Mouse (Mus musculus) limb, embryonic 14.5 days (tissue): ENCODE results near the gene Poglut1. TPM values are rescaled to one million over a fixed set of nuclear protein-coding genes. Genes with fewer than 3 reads are reported as not detected.

Experiments
- ATAC-seq: fragments of 200-750 bp; cut with Nextera tagmentation; 2 replicates; pipeline ENCODE4 v1.8.0; 2017; ENCODE audit warnings: low read depth, moderate number of reproducible peaks, moderate TSS enrichment; ENCODE audit not compliant: low FRiP score
- DNase-seq: peaks from one replicate; pipeline ENCODE4 v3.0.0-alpha.2; 2015; ENCODE audit warnings: low spot score
- H3K27ac ChIP-seq: fragments of 300-500 bp; sonication (generic); replicated peaks from 2 replicates; pipeline ENCODE4 v1.5.1; 2014; ENCODE audit warnings: low read depth, mild to moderate bottlenecking, low read length, moderate library complexity, mixed read lengths
- H3K27me3 ChIP-seq: fragments of 300-500 bp; sonication (generic); 2 replicates; pipeline ENCODE4 v1.6.1; 2014; ENCODE audit warnings: low read length, mixed read lengths; ENCODE audit not compliant: control insufficient read depth, insufficient read depth
- H3K36me3 ChIP-seq: fragments of 300-500 bp; sonication (generic); 2 replicates; pipeline ENCODE4 v1.6.1; 2014; ENCODE audit warnings: mild to moderate bottlenecking, low read length, moderate library complexity, mixed read lengths; ENCODE audit not compliant: control insufficient read depth, insufficient read depth
- H3K4me1 ChIP-seq: fragments of 300-500 bp; sonication (generic); 2 replicates; pipeline ENCODE4 v1.6.1; 2014; ENCODE audit warnings: antibody characterized with exemption, low read length, mixed read lengths; ENCODE audit not compliant: control insufficient read depth, insufficient read depth
- H3K4me2 ChIP-seq: fragments of 300-500 bp; sonication (generic); replicated peaks from 2 replicates; pipeline ENCODE4 v1.6.1; 2014; ENCODE audit warnings: low read depth, mild to moderate bottlenecking, low read length, moderate library complexity; ENCODE audit not compliant: severe bottlenecking
- H3K4me3 ChIP-seq: fragments of 300-500 bp; sonication (generic); replicated peaks from 2 replicates; pipeline ENCODE4 v1.5.1; 2014; ENCODE audit warnings: low read length
- H3K9ac ChIP-seq: fragments of 300-500 bp; sonication (generic); 2 replicates; pipeline ENCODE4 v1.6.1; 2014; ENCODE audit warnings: mild to moderate bottlenecking, low read depth, low read length, moderate library complexity; ENCODE audit not compliant: severe bottlenecking
- H3K9me3 ChIP-seq: fragments of 300-500 bp; sonication (generic); 2 replicates; pipeline ENCODE4 v1.6.1; 2016; ENCODE audit warnings: low read length; ENCODE audit not compliant: control insufficient read depth
- POLR2A ChIP-seq: fragments of 200-500 bp; IDR thresholded peaks from 2 replicates; pipeline ENCODE4 v1.8.0; 2012; ENCODE audit warnings: inconsistent platforms, mild to moderate bottlenecking, moderate library complexity, borderline replicate concordance; ENCODE audit not compliant: insufficient read depth, insufficient read length; ENCODE audit errors: extremely low read depth
- WGBS: fragments of 180-500 bp; shearing (Covaris S2); extraction: QIAGEN DNeasy Blood & Tissue Kit; methylation state at CpG from one replicate; pipeline ENCODE4 v1.1.7; 2014; 5-methylcytosine and 5-hydroxymethylcytosine counted together
- polyA plus RNA-seq, 2 experiments: library from polyadenylated mRNA; depleted of rRNA in 1 of 2; stranded (reverse) in 1 of 2; unstranded in 1 of 2; fragments of >200 nt; fragmentation: Nextera tagmentation in 1 of 2; extraction: Ambion mirVana in 1 of 2; gene quantifications; 2 replicates each; pipeline versions ENCODE4 v1.2.1 to v1.2.3; 2012 to 2014

The Poglut1 gene
- polyA plus RNA-seq, 2 experiments = 59.0 to 59.3 TPM

DNA sequence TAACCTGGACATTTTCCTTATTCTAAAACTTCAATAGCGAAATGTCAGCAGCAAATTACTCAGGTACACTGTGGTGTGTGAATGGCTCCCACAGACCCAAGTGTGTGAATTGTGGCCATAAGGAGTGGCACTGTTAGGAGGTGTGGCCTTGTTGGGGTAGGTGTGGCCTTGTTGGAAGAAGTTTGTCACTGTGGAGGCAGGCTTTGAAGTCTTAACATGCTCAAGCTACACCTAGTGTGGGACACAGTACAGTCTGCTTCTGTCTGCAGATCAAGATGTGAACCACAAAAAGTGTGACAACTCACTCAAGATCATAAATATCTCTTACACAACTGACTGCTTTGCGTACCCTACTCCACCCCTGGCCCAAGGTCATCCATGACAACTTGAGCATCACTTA, 39.2 kb downstream of the Poglut1 start:
- Histone ChIP-seq H3K4me2 (no peak overlapping the region), H3K9me3 (no peaks in the 10 kb centered on the region), H3K36me3 (peaks cover 41% of the 10 kb centered on the region)

GRCm38 (mm10) chr16:38506041-38506634, 43.9 kb downstream of the Poglut1 start:
- H3K36me3 ChIP-seq = peaks cover 44% of the 10 kb centered on the region
- no peaks in the 10 kb centered on the region for H3K9me3 ChIP-seq
- no peaks in the 10 kb centered on the region for H3K4me1 ChIP-seq
- peak; percentile 88 for ATAC-seq
- no peak overlapping the region for H3K4me3 ChIP-seq
- H3K9ac ChIP-seq = no peak overlapping the region
- no peak overlapping the region for H3K4me2 ChIP-seq
- DNase-seq = peak; percentile 81
- H3K27ac ChIP-seq = no peak overlapping the region
- no peak for TF ChIP-seq POLR2A
- 78% methylated on average over 4 of the region's 4 CpGs for WGBS
- H3K27me3 ChIP-seq = no peaks in the 10 kb centered on the region

More for the DNA sequence above, 39.2 kb downstream of the Poglut1 start:
- no peaks in the 10 kb centered on the region for H3K27me3 ChIP-seq
- no peak overlapping the region for H3K27ac ChIP-seq
- H3K9ac ChIP-seq = no peak overlapping the region
- ATAC-seq (no peak), DNase-seq (no peak)
- 93% methylated on average over 2 of the region's 2 CpGs for WGBS
- TF ChIP-seq POLR2A = no peak
- H3K4me3 ChIP-seq = no peak overlapping the region
- no peaks in the 10 kb centered on the region for H3K4me1 ChIP-seq

DNA sequence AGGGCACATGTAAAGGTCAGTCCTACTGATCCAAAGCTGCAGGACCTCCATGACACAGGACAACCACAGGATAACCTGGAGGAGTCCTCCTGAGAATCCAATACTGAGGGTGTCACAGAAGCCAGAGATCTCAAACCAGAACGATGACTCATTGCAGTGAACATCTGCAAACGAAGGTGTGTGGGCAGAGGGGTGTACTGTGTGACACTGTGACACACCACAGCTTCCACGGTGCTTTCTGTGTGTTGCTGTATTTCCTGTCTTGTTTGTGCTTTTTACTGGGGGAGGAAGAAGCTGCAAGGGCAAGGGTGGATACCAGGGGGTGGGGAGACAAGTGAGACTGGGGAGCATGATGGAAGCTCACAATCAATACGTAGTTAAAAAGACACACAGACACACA, 46.5 kb downstream of the Poglut1 start:
- peaks cover 47% of the 10 kb centered on the region for H3K36me3 ChIP-seq
- H3K9me3 ChIP-seq = no peaks in the 10 kb centered on the region
- no peak overlapping the region for H3K27ac ChIP-seq
- H3K4me3 ChIP-seq = no peak overlapping the region
- H3K4me2 ChIP-seq = no peak overlapping the region
- H3K27me3 ChIP-seq = no peaks in the 10 kb centered on the region
- WGBS = 94% methylated on average over 4 of the region's 4 CpGs
- no peaks in the 10 kb centered on the region for H3K4me1 ChIP-seq
- no peak overlapping the region for H3K9ac ChIP-seq
- no peak for TF ChIP-seq POLR2A
- DNase-seq (no peak), ATAC-seq (no peak)

DNA sequence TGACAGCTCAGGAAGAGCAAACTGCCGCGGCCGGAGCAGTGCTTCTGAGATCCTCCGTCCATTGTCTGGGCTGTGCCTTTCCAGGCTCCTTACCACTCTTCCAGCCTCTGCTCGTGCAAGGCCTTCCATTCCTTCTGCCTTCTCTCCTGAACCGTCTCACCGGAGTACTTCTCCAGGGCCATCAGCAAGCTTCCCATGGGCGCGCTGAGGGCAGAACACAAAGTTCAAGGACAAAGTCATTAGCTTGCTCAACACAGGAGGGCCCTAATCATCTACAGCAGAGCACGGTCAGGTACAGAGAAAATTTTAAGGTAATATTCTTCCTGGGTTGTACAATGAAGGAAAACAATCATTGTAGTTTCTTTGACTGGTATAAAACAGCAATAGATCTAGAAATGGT, 47.6 kb downstream of the Poglut1 start:
- H3K4me3 ChIP-seq = no peak overlapping the region
- peaks cover 57% of the 10 kb centered on the region for H3K36me3 ChIP-seq
- H3K9me3 ChIP-seq = no peaks in the 10 kb centered on the region

GRCm38 (mm10) chr16:38496604-38497140, 53.4 kb downstream of the Poglut1 start:
- H3K4me2 ChIP-seq = no peak overlapping the region
- H3K9ac ChIP-seq = no peak overlapping the region
- DNase-seq = no peak
- TF ChIP-seq POLR2A = no peak
- H3K9me3 ChIP-seq = no peaks in the 10 kb centered on the region
- H3K36me3 ChIP-seq = peaks cover 35% of the 10 kb centered on the region
- no peak for ATAC-seq
- H3K4me3 ChIP-seq = no peak overlapping the region
- H3K4me1 ChIP-seq = no peaks in the 10 kb centered on the region
- H3K27ac ChIP-seq = no peak overlapping the region
- WGBS = 83% methylated on average over 7 of the region's 7 CpGs
- H3K27me3 ChIP-seq = no peaks in the 10 kb centered on the region

More for the DNA sequence above, 47.6 kb downstream of the Poglut1 start:
- DNase-seq = no peak
- Histone ChIP-seq H3K27ac (no peak overlapping the region), H3K4me1 (no peaks in the 10 kb centered on the region), H3K9ac (no peak overlapping the region), H3K27me3 (no peaks in the 10 kb centered on the region), H3K4me2 (no peak overlapping the region)
- TF ChIP-seq POLR2A = no peak
- ATAC-seq = no peak
- 91% methylated on average over 10 of the region's 10 CpGs for WGBS

- 81% methylated on average over 10 of the region's 10 CpGs for WGBS
- Histone ChIP-seq H3K9me3 (no peaks in the 10 kb centered on the region), H3K27me3 (no peaks in the 10 kb centered on the region), H3K4me1 (no peaks in the 10 kb centered on the region), H3K4me2 (no peak overlapping the region), H3K27ac (no peak overlapping the region), H3K9ac (no peak overlapping the region), H3K4me3 (no peak overlapping the region), H3K36me3 (peaks cover 24% of the 10 kb centered on the region)
- ATAC-seq = no peak
- TF ChIP-seq POLR2A = no peak
- DNase-seq = peak; percentile 17
Observed at GRCm38 (mm10) chr16:38493890-38494289, 56.2 kb downstream of the Poglut1 start.
